Mouse (Mus musculus) megakaryocyte, embryonic 14.5 days (primary cell): ENCODE data around the gene Gpank1.

ENCODE experiments used
- FLI1 ChIP-seq: IDR thresholded peaks from 2 replicates; pipeline ENCODE4 v1.6.1; 2012; ENCODE audit warnings: low read length, inconsistent platforms, mixed read lengths
- GATA1 ChIP-seq: IDR thresholded peaks from 3 replicates; pipeline ENCODE4 v1.6.1; 2012; ENCODE audit warnings: mixed read lengths, low read length, inconsistent platforms, borderline replicate concordance

DNA sequence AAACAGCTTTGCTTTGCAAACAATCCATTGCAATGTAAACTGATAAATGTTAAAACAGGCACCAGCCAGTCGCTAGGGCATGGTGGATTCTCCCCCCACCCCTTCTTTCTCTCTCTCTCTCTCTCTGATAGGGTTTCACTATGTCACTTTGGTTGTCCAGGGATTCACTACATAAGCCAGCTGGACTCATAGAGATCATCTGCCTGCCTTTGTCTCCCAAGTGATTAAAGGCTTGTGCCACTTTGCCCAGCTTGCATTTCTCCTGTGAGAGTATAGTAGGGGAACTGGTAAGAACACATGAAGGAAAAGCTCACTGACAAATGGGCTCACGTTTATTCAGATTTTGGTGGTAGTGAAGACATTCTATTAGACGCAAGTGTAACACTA lies 10.9 kb downstream of the Gpank1 start:
- TF ChIP-seq GATA1 (no peak), FLI1 (no peak)
